Mouse (Mus musculus): ENCODE data around the gene Sp4. TPM values are rescaled to one million over a fixed set of nuclear protein-coding genes. Genes with fewer than 3 reads are reported as not detected.

Gene Sp4
- 29.0 and 30.3 TPM in 2 replicates for polyA plus RNA-seq (2014; fragmentation: Nextera tagmentation; extraction: Ambion mirVana)

DNA sequence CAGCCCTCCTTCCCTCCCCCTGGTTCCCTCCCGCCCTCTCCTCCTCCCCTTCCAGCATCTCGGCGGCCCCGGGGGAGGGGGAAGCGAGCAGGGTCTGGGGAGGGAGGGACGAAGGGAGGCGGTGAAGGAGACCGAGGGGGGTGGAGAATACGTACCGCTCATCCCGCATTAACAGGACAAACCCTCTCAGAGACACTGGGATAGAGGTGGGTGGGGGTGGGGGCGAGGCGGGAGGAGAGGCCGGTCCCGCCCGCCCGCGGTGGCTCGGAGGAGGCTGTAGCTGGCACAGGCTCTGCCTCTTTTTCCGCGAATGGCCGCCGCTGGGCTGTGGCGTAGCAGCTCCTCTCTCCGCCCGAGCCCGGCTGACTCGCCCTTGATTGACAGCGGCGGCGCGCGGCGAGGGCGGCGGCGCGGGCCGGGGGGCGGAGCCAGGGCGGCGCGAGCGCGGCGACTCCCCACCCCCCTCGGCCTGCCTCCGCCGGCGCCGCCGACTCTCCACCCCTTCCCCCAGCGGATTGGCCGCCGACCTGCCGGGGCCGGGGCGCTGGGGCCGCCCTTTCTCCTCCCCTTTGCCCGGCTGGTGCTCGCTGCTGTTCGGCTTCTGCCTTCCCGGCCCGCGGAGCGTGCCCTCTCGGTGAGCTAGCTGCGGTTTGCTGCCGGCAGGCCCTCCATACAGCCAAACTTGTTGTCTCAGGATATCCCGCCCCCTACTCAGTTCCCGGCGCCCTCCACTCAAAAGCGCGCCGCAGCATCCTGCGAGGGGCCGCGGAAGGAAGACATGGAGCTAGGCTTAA, at the start of gene Sp4:
TSS of gene Sp4 (minus strand) at position 369 of the 794 bp plus-strand sequence.
- H3K36me3 ChIP-seq (ENCODE audit: control insufficient read depth, insufficient read depth, low read length), result no peaks in the 10 kb centered on the region
- peak within 1 kb of the TSS; percentile 78 for H3K9ac ChIP-seq (replicated peaks; ENCODE audit: low read depth, low read length)
- peak within 1 kb of the TSS; percentile 85 for H3K4me3 ChIP-seq (ENCODE audit: low read depth, low read length)
- peak within 1 kb of the TSS; percentile 96 for H3K27ac ChIP-seq (ENCODE audit: low read depth, low read length)
- H3K4me1 ChIP-seq (ENCODE audit: control insufficient read depth, insufficient read depth, low read length), result peaks cover 28% of the 10 kb centered on the region
- no peaks in the 10 kb centered on the region for H3K27me3 ChIP-seq (ENCODE audit: control insufficient read depth, insufficient read depth, low read length)
- WGBS, result under 1% methylated on average over 46 of the region's 78 CpGs
- peak within 1 kb of the TSS; percentile 71 for H3K4me2 ChIP-seq (ENCODE audit: low read depth, low read length)
- no peaks in the 10 kb centered on the region for H3K9me3 ChIP-seq (ENCODE audit: control insufficient read depth, low read length)
- peak; percentile 92 for ATAC-seq (ENCODE audit: low read depth)

GRCm38 (mm10) chr12:118339107-118339506, 37.9 kb upstream of the Sp4 start:
- Histone ChIP-seq H3K27me3 (ENCODE audit: control insufficient read depth, insufficient read depth, low read length) (no peaks in the 10 kb centered on the region), H3K36me3 (ENCODE audit: control insufficient read depth, insufficient read depth, low read length) (no peaks in the 10 kb centered on the region), H3K4me3 (ENCODE audit: low read depth, low read length) (no peak overlapping the region), H3K4me1 (ENCODE audit: control insufficient read depth, insufficient read depth, low read length) (no peaks in the 10 kb centered on the region), H3K27ac (ENCODE audit: low read depth, low read length) (no peak overlapping the region), H3K9me3 (ENCODE audit: control insufficient read depth, low read length) (no peaks in the 10 kb centered on the region), H3K4me2 (ENCODE audit: low read depth, low read length) (no peak overlapping the region), H3K9ac (replicated peaks; ENCODE audit: low read depth, low read length) (no peak overlapping the region)
- no peak for ATAC-seq (ENCODE audit: low read depth)
- WGBS, result 78% methylated on average over 2 of the region's 2 CpGs

DNA sequence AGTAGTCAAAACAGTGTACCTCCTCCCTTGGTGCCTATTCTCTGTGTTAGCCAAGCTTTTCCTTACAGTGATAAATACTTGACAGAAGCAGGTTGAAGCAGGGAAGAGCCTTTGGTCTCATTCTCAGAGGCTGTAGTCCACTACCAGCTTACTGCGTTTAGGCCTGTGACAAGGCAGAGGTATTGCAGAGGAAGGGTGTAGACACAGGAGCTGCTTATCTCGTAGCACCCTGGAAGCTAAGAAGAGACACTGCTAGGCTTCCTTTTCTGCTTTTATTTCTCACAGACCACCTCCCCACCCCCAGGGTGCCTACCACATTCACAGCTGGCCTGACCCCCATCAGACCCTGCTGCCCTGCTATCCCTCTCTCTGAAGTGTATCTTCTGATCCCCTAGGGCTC, 37.0 kb upstream of the Sp4 start:
- H3K4me1 ChIP-seq (ENCODE audit: control insufficient read depth, insufficient read depth, low read length), result no peaks in the 10 kb centered on the region
- no peaks in the 10 kb centered on the region for H3K27me3 ChIP-seq (ENCODE audit: control insufficient read depth, insufficient read depth, low read length)
- no peaks in the 10 kb centered on the region for H3K9me3 ChIP-seq (ENCODE audit: control insufficient read depth, low read length)
- no peak for ATAC-seq (ENCODE audit: low read depth)
- no peaks in the 10 kb centered on the region for H3K36me3 ChIP-seq (ENCODE audit: control insufficient read depth, insufficient read depth, low read length)
- H3K27ac ChIP-seq (ENCODE audit: low read depth, low read length), result no peak overlapping the region
- H3K9ac ChIP-seq (replicated peaks; ENCODE audit: low read depth, low read length), result no peak overlapping the region
- H3K4me2 ChIP-seq (ENCODE audit: low read depth, low read length), result no peak overlapping the region
- H3K4me3 ChIP-seq (ENCODE audit: low read depth, low read length), result no peak overlapping the region
- 68% methylated on average over 2 of the region's 2 CpGs for WGBS

GRCm38 (mm10) chr12:118337291-118337690, 36.1 kb upstream of the Sp4 start:
- WGBS, result 89% methylated on average over 3 of the region's 3 CpGs
- no peaks in the 10 kb centered on the region for H3K27me3 ChIP-seq (ENCODE audit: control insufficient read depth, insufficient read depth, low read length)
- no peak overlapping the region for H3K4me3 ChIP-seq (ENCODE audit: low read depth, low read length)
- H3K4me2 ChIP-seq (ENCODE audit: low read depth, low read length), result no peak overlapping the region
- no peaks in the 10 kb centered on the region for H3K9me3 ChIP-seq (ENCODE audit: control insufficient read depth, low read length)
- H3K36me3 ChIP-seq (ENCODE audit: control insufficient read depth, insufficient read depth, low read length), result no peaks in the 10 kb centered on the region
- no peak for ATAC-seq (ENCODE audit: low read depth)
- H3K27ac ChIP-seq (ENCODE audit: low read depth, low read length), result no peak overlapping the region
- no peaks in the 10 kb centered on the region for H3K4me1 ChIP-seq (ENCODE audit: control insufficient read depth, insufficient read depth, low read length)
- H3K9ac ChIP-seq (replicated peaks; ENCODE audit: low read depth, low read length), result no peak overlapping the region

GRCm38 (mm10) chr12:118328739-118329249, 27.6 kb upstream of the Sp4 start:
- Histone ChIP-seq H3K27ac (ENCODE audit: low read depth, low read length) (no peak overlapping the region), H3K9ac (replicated peaks; ENCODE audit: low read depth, low read length) (no peak overlapping the region), H3K4me1 (ENCODE audit: control insufficient read depth, insufficient read depth, low read length) (no peaks in the 10 kb centered on the region), H3K36me3 (ENCODE audit: control insufficient read depth, insufficient read depth, low read length) (no peaks in the 10 kb centered on the region), H3K27me3 (ENCODE audit: control insufficient read depth, insufficient read depth, low read length) (no peaks in the 10 kb centered on the region), H3K9me3 (ENCODE audit: control insufficient read depth, low read length) (no peaks in the 10 kb centered on the region), H3K4me3 (ENCODE audit: low read depth, low read length) (no peak overlapping the region), H3K4me2 (ENCODE audit: low read depth, low read length) (no peak overlapping the region)
- no peak for ATAC-seq (ENCODE audit: low read depth)
- WGBS, result 87% methylated on average over 6 of the region's 6 CpGs

DNA sequence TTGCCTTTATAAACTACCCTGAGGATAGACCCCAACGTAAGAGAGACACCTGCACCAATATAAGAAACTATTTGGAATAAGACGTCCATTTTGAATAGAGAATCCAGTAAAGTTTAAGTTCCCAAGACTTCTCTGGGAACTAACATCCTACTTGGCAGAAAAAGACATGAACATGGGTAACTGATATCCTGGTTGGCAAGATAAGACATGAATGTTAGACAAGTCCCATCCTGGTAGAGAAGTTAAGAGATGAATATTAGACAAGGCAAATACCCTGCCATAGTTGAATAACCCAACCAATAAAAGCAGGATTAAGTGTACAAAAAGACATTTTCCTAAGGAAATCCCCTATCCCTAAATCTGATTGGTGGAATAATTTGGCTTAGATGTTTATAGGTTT, 26.3 kb upstream of the Sp4 start:
- no peaks in the 10 kb centered on the region for H3K9me3 ChIP-seq (ENCODE audit: control insufficient read depth, low read length)
- H3K36me3 ChIP-seq (ENCODE audit: control insufficient read depth, insufficient read depth, low read length), result no peaks in the 10 kb centered on the region
- no peaks in the 10 kb centered on the region for H3K4me1 ChIP-seq (ENCODE audit: control insufficient read depth, insufficient read depth, low read length)
- H3K9ac ChIP-seq (replicated peaks; ENCODE audit: low read depth, low read length), result no peak overlapping the region
- no peak for ATAC-seq (ENCODE audit: low read depth)
- H3K4me2 ChIP-seq (ENCODE audit: low read depth, low read length), result no peak overlapping the region
- no peak overlapping the region for H3K4me3 ChIP-seq (ENCODE audit: low read depth, low read length)
- H3K27ac ChIP-seq (ENCODE audit: low read depth, low read length), result no peak overlapping the region
- 92% methylated on average over 2 of the region's 2 CpGs for WGBS
- no peaks in the 10 kb centered on the region for H3K27me3 ChIP-seq (ENCODE audit: control insufficient read depth, insufficient read depth, low read length)

DNA sequence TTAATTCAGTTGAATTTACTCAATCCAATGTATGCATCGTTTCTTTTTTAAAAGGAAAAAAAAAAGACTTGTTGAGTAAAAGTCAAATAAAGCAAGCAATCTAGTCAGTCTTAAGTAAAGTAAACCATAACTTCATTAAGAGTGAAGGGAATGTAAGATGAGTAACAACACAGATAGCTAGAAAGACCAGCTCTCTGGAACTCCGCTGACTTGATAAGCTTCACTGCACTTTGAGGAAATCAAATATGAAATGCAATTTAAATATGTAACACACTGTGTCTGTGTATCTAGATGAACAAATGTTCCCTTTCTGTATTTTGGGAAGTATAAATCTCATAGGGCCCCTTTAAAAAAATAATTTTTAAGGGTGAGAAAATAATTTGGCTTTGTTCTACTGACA, 24.9 kb upstream of the Sp4 start:
- no peak overlapping the region for H3K4me2 ChIP-seq (ENCODE audit: low read depth, low read length)
- H3K36me3 ChIP-seq (ENCODE audit: control insufficient read depth, insufficient read depth, low read length), result no peaks in the 10 kb centered on the region
- H3K9me3 ChIP-seq (ENCODE audit: control insufficient read depth, low read length), result no peaks in the 10 kb centered on the region
- H3K27me3 ChIP-seq (ENCODE audit: control insufficient read depth, insufficient read depth, low read length), result no peaks in the 10 kb centered on the region
- H3K4me1 ChIP-seq (ENCODE audit: control insufficient read depth, insufficient read depth, low read length), result no peaks in the 10 kb centered on the region
- no peak overlapping the region for H3K9ac ChIP-seq (replicated peaks; ENCODE audit: low read depth, low read length)
- H3K4me3 ChIP-seq (ENCODE audit: low read depth, low read length), result no peak overlapping the region
- 87% methylated on average over 2 of the region's 2 CpGs for WGBS
- H3K27ac ChIP-seq (ENCODE audit: low read depth, low read length), result no peak overlapping the region
- no peak for ATAC-seq (ENCODE audit: low read depth)

- no peak for ATAC-seq (ENCODE audit: low read depth)
- Histone ChIP-seq H3K4me2 (ENCODE audit: low read depth, low read length) (no peak overlapping the region), H3K4me1 (ENCODE audit: control insufficient read depth, insufficient read depth, low read length) (no peaks in the 10 kb centered on the region), H3K27ac (ENCODE audit: low read depth, low read length) (no peak overlapping the region), H3K36me3 (ENCODE audit: control insufficient read depth, insufficient read depth, low read length) (no peaks in the 10 kb centered on the region), H3K9ac (replicated peaks; ENCODE audit: low read depth, low read length) (no peak overlapping the region), H3K27me3 (ENCODE audit: control insufficient read depth, insufficient read depth, low read length) (no peaks in the 10 kb centered on the region), H3K9me3 (ENCODE audit: control insufficient read depth, low read length) (no peaks in the 10 kb centered on the region), H3K4me3 (ENCODE audit: low read depth, low read length) (no peak overlapping the region)
Measured at GRCm38 (mm10) chr12:118320076-118320475, 18.8 kb upstream of the Sp4 start.

- no peak for ATAC-seq (ENCODE audit: low read depth)
- Histone ChIP-seq H3K9ac (replicated peaks; ENCODE audit: low read depth, low read length) (no peak overlapping the region), H3K27ac (ENCODE audit: low read depth, low read length) (no peak overlapping the region), H3K9me3 (ENCODE audit: control insufficient read depth, low read length) (no peaks in the 10 kb centered on the region), H3K4me2 (ENCODE audit: low read depth, low read length) (no peak overlapping the region), H3K4me3 (ENCODE audit: low read depth, low read length) (no peak overlapping the region), H3K4me1 (ENCODE audit: control insufficient read depth, insufficient read depth, low read length) (no peaks in the 10 kb centered on the region), H3K36me3 (ENCODE audit: control insufficient read depth, insufficient read depth, low read length) (no peaks in the 10 kb centered on the region), H3K27me3 (ENCODE audit: control insufficient read depth, insufficient read depth, low read length) (no peaks in the 10 kb centered on the region)
- 67% methylated on average over 2 of the region's 2 CpGs for WGBS
Measured at GRCm38 (mm10) chr12:118314477-118314845, 13.2 kb upstream of the Sp4 start.

Data from neural tube, embryonic 14.5 days (tissue).